Mouse (Mus musculus) forebrain, embryonic 16.5 days (tissue): ENCODE results near the gene Ucp1. TPM values are rescaled to one million over a fixed set of nuclear protein-coding genes. Genes with fewer than 3 reads are reported as not detected.

Source experiments
- ATAC-seq: fragments of 200-750 bp; cut with Nextera tagmentation; 2 replicates; pipeline ENCODE4 v1.8.0; 2017; ENCODE audit warnings: mild to moderate bottlenecking, moderate library complexity
- H3K27ac ChIP-seq: fragments of 300-500 bp; sonication (generic); 2 replicates; pipeline ENCODE4 v1.5.1; 2014; ENCODE audit warnings: low read length, control low read depth
- H3K27me3 ChIP-seq: fragments of 300-500 bp; sonication (generic); replicated peaks from 2 replicates; pipeline ENCODE4 v1.6.1; 2014; ENCODE audit warnings: low read length; ENCODE audit not compliant: control insufficient read depth, insufficient read depth
- H3K36me3 ChIP-seq: fragments of 300-500 bp; sonication (generic); 2 replicates; pipeline ENCODE4 v1.6.1; 2014; ENCODE audit not compliant: control insufficient read depth, insufficient read depth
- H3K4me1 ChIP-seq: fragments of 300-500 bp; sonication (generic); replicated peaks from 2 replicates; pipeline ENCODE4 v1.6.1; 2014; ENCODE audit warnings: low read length; ENCODE audit not compliant: control insufficient read depth, insufficient read depth
- H3K4me2 ChIP-seq: fragments of 300-500 bp; sonication (generic); 2 replicates; pipeline ENCODE4 v1.6.1; 2014; ENCODE audit warnings: mild to moderate bottlenecking, low read length, control low read depth
- H3K4me3 ChIP-seq: fragments of 300-500 bp; sonication (generic); replicated peaks from 2 replicates; pipeline ENCODE4 v1.5.1; 2014; ENCODE audit warnings: mild to moderate bottlenecking, low read length, control low read depth
- H3K9ac ChIP-seq: fragments of 300-500 bp; sonication (generic); replicated peaks from 2 replicates; pipeline ENCODE4 v1.6.1; 2014; ENCODE audit warnings: low read depth, low read length, control low read depth
- H3K9me3 ChIP-seq: fragments of 300-500 bp; sonication (generic); 2 replicates; pipeline ENCODE4 v1.6.1; 2016; ENCODE audit warnings: low read length; ENCODE audit not compliant: control insufficient read depth
- WGBS: fragments of 180-500 bp; shearing (Covaris S2); extraction: QIAGEN DNeasy Blood & Tissue Kit; methylation state at CpG from one replicate; pipeline ENCODE4 v1.1.7; 2014; 5-methylcytosine and 5-hydroxymethylcytosine counted together
- polyA plus RNA-seq: library from polyadenylated mRNA; unstranded; fragments of >200 nt; fragmentation: Nextera tagmentation; extraction: Ambion mirVana; gene quantifications from 2 replicates; pipeline ENCODE4 v1.2.1, GENCODE M21; 2015

Gene Ucp1
- polyA plus RNA-seq, 1 experiment from 2014 or later: not detected

GRCm38 (mm10) chr8:83322374-83322773 is 32.2 kb downstream of the Ucp1 start:
- 89% methylated on average over 6 of the region's 6 CpGs for WGBS
- ATAC-seq: no peak

GRCm38 (mm10) chr8:83323056-83323455 is 32.9 kb downstream of the Ucp1 start:
- H3K4me1 ChIP-seq: no peaks in the 10 kb centered on the region
- H3K9ac ChIP-seq: no peak overlapping the region
- H3K4me2 ChIP-seq: no peak overlapping the region
- no peak overlapping the region for H3K4me3 ChIP-seq
- ATAC-seq: no peak
- no peaks in the 10 kb centered on the region for H3K9me3 ChIP-seq
- H3K27me3 ChIP-seq: no peaks in the 10 kb centered on the region
- no peak overlapping the region for H3K27ac ChIP-seq
- peaks cover 22% of the 10 kb centered on the region for H3K36me3 ChIP-seq
- WGBS: 95% methylated on average over 2 of the region's 2 CpGs

More at GRCm38 (mm10) chr8:83322374-83322773, 32.2 kb downstream of the Ucp1 start:
- peaks cover 23% of the 10 kb centered on the region for H3K36me3 ChIP-seq
- H3K27ac ChIP-seq: no peak overlapping the region
- no peaks in the 10 kb centered on the region for H3K4me1 ChIP-seq
- H3K9me3 ChIP-seq: no peaks in the 10 kb centered on the region
- no peak overlapping the region for H3K4me2 ChIP-seq
- H3K9ac ChIP-seq: no peak overlapping the region
- no peak overlapping the region for H3K4me3 ChIP-seq
- H3K27me3 ChIP-seq: no peaks in the 10 kb centered on the region

- no peak overlapping the region for H3K4me3 ChIP-seq
- no peaks in the 10 kb centered on the region for H3K36me3 ChIP-seq
- no peak overlapping the region for H3K4me2 ChIP-seq
- H3K27me3 ChIP-seq: no peaks in the 10 kb centered on the region
- no peak overlapping the region for H3K27ac ChIP-seq
- no peaks in the 10 kb centered on the region for H3K9me3 ChIP-seq
- ATAC-seq: no peak
- H3K9ac ChIP-seq: no peak overlapping the region
- H3K4me1 ChIP-seq: peaks cover 10% of the 10 kb centered on the region
- WGBS: 94% methylated on average over 5 of the region's 5 CpGs
Observed at GRCm38 (mm10) chr8:83327889-83328288, 37.7 kb downstream of the Ucp1 start.

GRCm38 (mm10) chr8:83331567-83331898 is 41.4 kb downstream of the Ucp1 start:
- Histone ChIP-seq H3K9ac (peak overlapping the region; percentile 84), H3K27me3 (no peaks in the 10 kb centered on the region), H3K9me3 (no peaks in the 10 kb centered on the region), H3K27ac (peak overlapping the region; percentile 90), H3K36me3 (no peaks in the 10 kb centered on the region), H3K4me2 (peak overlapping the region; percentile 76), H3K4me3 (peak overlapping the region; percentile 66), H3K4me1 (peaks cover 12% of the 10 kb centered on the region)
- 6% methylated on average over 7 of the region's 7 CpGs for WGBS
- ATAC-seq: peak; percentile 15

GRCm38 (mm10) chr8:83331899-83332697 is 41.9 kb downstream of the Ucp1 start, which contains the start of gene Elmod2:
Elmod2 (minus strand) TSS chr8:83332486.
- ATAC-seq: peak; percentile 97
- Histone ChIP-seq H3K27ac (peak within 1 kb of the TSS; percentile 90), H3K4me2 (peak within 1 kb of the TSS; percentile 76), H3K9me3 (no peaks in the 10 kb centered on the region), H3K4me3 (peak within 1 kb of the TSS; percentile 66), H3K36me3 (no peaks in the 10 kb centered on the region), H3K4me1 (peaks cover 12% of the 10 kb centered on the region), H3K27me3 (no peaks in the 10 kb centered on the region), H3K9ac (peak within 1 kb of the TSS; percentile 84)
- WGBS: under 1% methylated on average over 85 of the region's 85 CpGs

GRCm38 (mm10) chr8:83332864-83333263 is 42.7 kb downstream of the Ucp1 start:
- H3K4me1 ChIP-seq: peaks cover 12% of the 10 kb centered on the region
- H3K9ac ChIP-seq: peak overlapping the region; percentile 37; the same call in 1 of the 2 replicates
- no peak for ATAC-seq
- 6% methylated on average over 7 of the region's 7 CpGs for WGBS
- no peaks in the 10 kb centered on the region for H3K9me3 ChIP-seq
- H3K4me2 ChIP-seq: peak overlapping the region; percentile 76
- H3K36me3 ChIP-seq: no peaks in the 10 kb centered on the region
- peak overlapping the region; percentile 66 for H3K4me3 ChIP-seq
- H3K27ac ChIP-seq: no peak overlapping the region
- no peaks in the 10 kb centered on the region for H3K27me3 ChIP-seq

GRCm38 (mm10) chr8:83342076-83342475 is 51.9 kb downstream of the Ucp1 start:
- WGBS: 79% methylated on average over 3 of the region's 3 CpGs
- no peak for ATAC-seq

GRCm38 (mm10) chr8:83342693-83343092 is 52.5 kb downstream of the Ucp1 start:
- H3K9ac ChIP-seq: no peak overlapping the region
- no peaks in the 10 kb centered on the region for H3K27me3 ChIP-seq
- no peak for ATAC-seq
- no peak overlapping the region for H3K4me2 ChIP-seq
- H3K36me3 ChIP-seq: no peaks in the 10 kb centered on the region
- no peaks in the 10 kb centered on the region for H3K9me3 ChIP-seq
- no peak overlapping the region for H3K27ac ChIP-seq
- no peaks in the 10 kb centered on the region for H3K4me1 ChIP-seq
- no peak overlapping the region for H3K4me3 ChIP-seq

More at GRCm38 (mm10) chr8:83342076-83342475, 51.9 kb downstream of the Ucp1 start:
- Histone ChIP-seq H3K4me1 (no peaks in the 10 kb centered on the region), H3K27ac (no peak overlapping the region), H3K9ac (no peak overlapping the region), H3K4me2 (no peak overlapping the region), H3K4me3 (no peak overlapping the region), H3K9me3 (no peaks in the 10 kb centered on the region), H3K27me3 (no peaks in the 10 kb centered on the region), H3K36me3 (no peaks in the 10 kb centered on the region)
